Mouse (Mus musculus): ENCODE results near the gene Abcb10. TPM values are rescaled to one million over a fixed set of nuclear protein-coding genes. Genes with fewer than 3 reads are reported as not detected.

Gene Abcb10
- total RNA-seq (2023), result 10 to 100 TPM; 10.3 to 19.7 TPM

DNA sequence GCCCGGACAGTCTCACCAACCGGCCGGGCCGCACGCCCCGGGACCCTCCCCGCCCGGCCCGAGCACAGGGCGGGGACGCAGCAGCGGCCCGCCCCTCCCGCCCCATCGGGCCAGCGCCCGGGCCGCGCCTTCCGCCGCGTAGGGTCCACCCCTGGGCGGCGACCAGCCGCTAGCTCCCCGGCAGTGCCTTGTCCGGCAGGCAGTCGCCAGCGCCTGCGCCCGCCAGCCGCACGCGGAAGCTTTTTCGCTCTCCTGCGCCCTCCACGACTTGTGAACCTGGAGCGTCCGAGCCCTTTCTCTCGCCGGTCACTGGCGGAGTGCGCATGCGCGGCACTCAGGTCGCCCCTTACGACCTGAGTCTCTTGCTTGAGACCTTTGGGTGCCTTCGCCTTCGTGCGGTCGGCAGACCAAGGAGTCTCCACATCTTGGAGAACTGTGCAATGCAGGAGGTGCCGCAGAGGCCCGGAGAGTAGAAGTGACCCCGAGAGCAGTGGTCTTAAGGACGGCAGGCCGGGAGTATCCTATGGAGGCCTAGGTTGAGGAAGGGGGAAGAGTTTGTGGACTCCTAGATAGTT, at the start of gene Abcb10:
Gene Abcb10, minus strand, starts transcription at position 297 of the 575 bp plus-strand sequence.

DNA sequence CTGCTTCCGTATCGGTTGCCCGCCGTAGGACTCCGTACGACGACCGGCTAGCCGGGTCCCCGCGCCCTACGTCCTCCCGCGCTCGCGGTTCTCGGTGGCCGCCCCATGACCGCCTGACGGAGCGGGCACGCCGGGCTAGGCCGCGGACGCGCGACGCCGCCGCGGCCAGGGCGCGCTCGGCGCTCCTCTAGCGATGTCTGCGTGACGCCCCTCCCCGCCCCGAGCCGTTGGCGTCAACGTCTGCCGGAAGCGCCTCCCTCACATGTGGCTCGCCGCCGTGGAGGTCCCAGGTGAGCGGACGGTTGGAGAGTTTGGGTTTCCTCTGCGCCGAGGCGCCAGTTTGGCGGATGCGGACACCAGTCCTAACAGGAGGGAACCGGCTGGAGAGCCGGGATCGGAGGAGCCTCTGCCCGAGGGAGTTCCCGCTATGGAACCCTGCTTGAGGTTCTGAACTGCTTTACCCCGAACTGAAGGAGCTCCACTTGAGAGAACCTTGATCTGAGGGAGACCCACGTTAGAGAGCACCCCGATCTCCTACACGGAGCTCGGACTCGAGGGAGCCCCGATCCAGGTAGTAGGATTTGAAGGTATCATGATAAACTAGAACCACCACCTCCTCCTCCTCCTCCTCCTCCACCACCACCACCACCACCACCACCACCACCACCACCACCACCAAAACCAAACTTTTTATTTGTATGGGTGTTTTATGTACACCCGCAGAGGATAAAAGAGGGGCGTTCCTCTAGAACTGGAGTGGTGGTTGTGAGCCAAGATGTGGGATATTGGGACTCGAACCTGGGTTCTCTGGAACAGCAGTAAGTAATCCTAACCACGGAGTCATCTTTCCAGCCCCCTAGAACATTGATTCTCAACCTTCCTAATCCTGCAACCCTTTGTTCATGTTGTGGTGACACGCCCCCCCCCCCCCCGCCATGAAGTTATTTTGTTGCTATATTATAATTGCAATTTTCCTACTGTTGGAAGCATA, 38.6 kb upstream of the Abcb10 start, which contains the start of the genes Taf5l and Urb2:
Gene Taf5l, minus strand, starts transcription at position 161 of the 991 bp plus-strand sequence.
Gene Urb2, plus strand, starts transcription at position 272 of the 991 bp plus-strand sequence.

DNA sequence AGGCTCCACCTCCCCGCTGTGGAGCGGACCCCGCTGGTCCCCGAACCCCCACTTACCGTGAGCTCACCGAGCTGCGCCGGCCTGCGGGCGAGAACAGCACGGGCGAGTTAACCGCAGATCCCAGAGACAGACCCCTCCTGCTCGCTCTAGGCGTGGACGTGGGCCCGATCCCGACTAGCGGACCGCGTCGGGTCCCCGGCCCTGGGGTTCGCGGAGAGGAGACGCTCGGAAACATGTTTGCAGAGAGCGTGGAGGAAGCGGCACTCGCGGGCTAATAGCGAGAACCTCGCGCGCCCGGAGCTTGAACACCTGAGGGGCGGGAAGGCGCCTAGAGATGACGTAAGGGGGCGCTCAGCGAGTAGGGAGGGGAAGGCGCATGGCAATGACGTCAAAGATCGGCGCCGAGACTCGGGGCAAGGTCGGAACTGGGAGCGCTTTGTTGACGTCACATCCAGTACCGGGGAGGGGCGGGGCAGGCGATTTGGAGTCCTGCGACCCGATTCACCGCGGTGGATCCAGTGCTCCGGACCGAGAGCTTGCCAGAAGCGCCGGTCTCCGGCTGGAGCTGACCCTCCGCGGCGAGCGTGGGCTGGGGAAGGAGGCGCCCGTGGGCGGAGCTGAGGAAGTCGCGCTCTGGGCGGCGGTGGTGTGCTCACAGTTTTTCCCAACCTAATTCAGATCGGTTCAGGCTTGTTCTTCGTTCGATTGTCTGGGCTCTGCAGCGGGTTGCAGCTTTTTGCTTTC, 33.8 kb downstream of the Abcb10 start, which contains the start of gene Nup133:
Gene Nup133, minus strand, starts transcription at position 324 of the 744 bp plus-strand sequence.

Other genes with a start within 250 kb of the Abcb10 start
- gene Rab4a, start 177.1 kb downstream of the Abcb10 start, total RNA-seq (2023), result under 1 TPM in 1 of 2 experiments, not detected in 1; 0.71 TPM
- gene Ccsap, start 122.9 kb downstream of the Abcb10 start, total RNA-seq (2023), result 1 to 10 TPM; 5.4 to 5.8 TPM
- gene Acta1, start 88.4 kb downstream of the Abcb10 start, total RNA-seq (2023), result 1 to 10 TPM; 1.7 to 2.7 TPM
- gene Nup133, start 33.9 kb downstream of the Abcb10 start, total RNA-seq (2023), result 10 to 100 TPM; 16.5 to 19.6 TPM
- 10 to 100 TPM; 15.3 to 15.7 TPM for gene Taf5l, start 38.3 kb upstream of the Abcb10 start, total RNA-seq (2023)
- gene Urb2, start 38.4 kb upstream of the Abcb10 start, total RNA-seq (2023), result 1 to 10 TPM; 6.1 to 6.5 TPM
- 10 to 100 TPM; 13.8 to 15.4 TPM for gene Galnt2, start 248.3 kb upstream of the Abcb10 start, total RNA-seq (2023)